Mouse (Mus musculus): ENCODE results near the gene Ssx9.
"Not testable (repeated sequence)": the region's sequence is repeated elsewhere in the genome, so short reads cannot be mapped to it uniquely, and the experiment has no call there.

The Ssx9 gene

DNA sequence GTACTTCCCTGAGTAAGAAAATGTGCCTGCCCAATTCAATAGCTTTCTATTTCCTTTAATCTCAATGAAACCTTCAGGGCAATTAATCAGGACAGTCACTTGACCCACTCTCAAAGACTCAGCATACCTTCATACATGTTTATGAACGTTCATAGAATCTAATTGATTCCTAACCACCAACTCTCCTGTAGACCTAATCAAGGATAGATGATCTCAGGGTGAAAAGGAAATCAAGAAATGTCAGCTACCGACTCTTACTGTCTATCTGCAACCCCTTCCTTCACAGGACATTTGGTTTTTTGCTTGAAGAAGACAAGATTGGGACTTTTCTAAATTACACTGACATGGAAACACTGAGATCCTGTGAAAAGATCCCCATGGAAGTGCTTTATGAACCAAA, at the start of gene Ssx9:
TSS of gene Ssx9 (plus strand) at position 301 of the 400 bp plus-strand sequence.
- DNase-seq (ENCODE audit: low spot score in 2 of 2), result not testable (repeated sequence)

- peak; percentile 6 to 43 for DNase-seq (ENCODE audit: low spot score in 2 of 2)
Measured at GRCm38 (mm10) chrX:8732907-8733306, 15.3 kb upstream of the Ssx9 start.

- DNase-seq (ENCODE audit: low spot score in 2 of 2), result not testable (repeated sequence)
Measured at GRCm38 (mm10) chrX:8803391-8803790, 55.2 kb downstream of the Ssx9 start, which contains the start of gene Ssxb5. Gene Ssxb5 (plus strand): TSS chrX:8803691.

Measured in frontal cortex, postnatal 36 days (tissue).